Mouse (Mus musculus) bone marrow macrophage, adult 2 months (primary cell): ENCODE data around the gene Barhl2. TPM values are rescaled to one million over a fixed set of nuclear protein-coding genes. Genes with fewer than 3 reads are reported as not detected.

Experiments used
- H3K27ac ChIP-seq: 2 replicates; pipeline ENCODE4 v1.5.1; 2012; ENCODE audit warnings: low read depth, low read length; ENCODE audit not compliant: insufficient read depth
- H3K4me1 ChIP-seq: 2 replicates; pipeline ENCODE4 v1.6.1; 2012; ENCODE audit warnings: low read length; ENCODE audit not compliant: control insufficient read depth, insufficient read depth
- H3K4me3 ChIP-seq: 2 replicates; pipeline ENCODE4 v1.5.1; 2012; ENCODE audit warnings: mild to moderate bottlenecking, low read length, moderate library complexity; ENCODE audit not compliant: insufficient read depth
- CTCF ChIP-seq: IDR thresholded peaks from 2 replicates; pipeline ENCODE4 v1.5.1; 2012; ENCODE audit warnings: low read depth, mild to moderate bottlenecking, low read length, moderate library complexity
- POLR2A ChIP-seq: IDR thresholded peaks from 2 replicates; pipeline ENCODE4 v1.6.1; 2012; ENCODE audit warnings: mild to moderate bottlenecking, low read depth, low read length, borderline replicate concordance
- polyA plus RNA-seq: library from polyadenylated mRNA; stranded (reverse); fragments of >200 nt; gene quantifications from 2 replicates; pipeline ENCODE4 v1.2.4, GENCODE M21; 2012; ENCODE audit not compliant: missing spikeins, insufficient read depth, insufficient read length

Gene Barhl2
- polyA plus RNA-seq, 1 experiment: not detected

DNA sequence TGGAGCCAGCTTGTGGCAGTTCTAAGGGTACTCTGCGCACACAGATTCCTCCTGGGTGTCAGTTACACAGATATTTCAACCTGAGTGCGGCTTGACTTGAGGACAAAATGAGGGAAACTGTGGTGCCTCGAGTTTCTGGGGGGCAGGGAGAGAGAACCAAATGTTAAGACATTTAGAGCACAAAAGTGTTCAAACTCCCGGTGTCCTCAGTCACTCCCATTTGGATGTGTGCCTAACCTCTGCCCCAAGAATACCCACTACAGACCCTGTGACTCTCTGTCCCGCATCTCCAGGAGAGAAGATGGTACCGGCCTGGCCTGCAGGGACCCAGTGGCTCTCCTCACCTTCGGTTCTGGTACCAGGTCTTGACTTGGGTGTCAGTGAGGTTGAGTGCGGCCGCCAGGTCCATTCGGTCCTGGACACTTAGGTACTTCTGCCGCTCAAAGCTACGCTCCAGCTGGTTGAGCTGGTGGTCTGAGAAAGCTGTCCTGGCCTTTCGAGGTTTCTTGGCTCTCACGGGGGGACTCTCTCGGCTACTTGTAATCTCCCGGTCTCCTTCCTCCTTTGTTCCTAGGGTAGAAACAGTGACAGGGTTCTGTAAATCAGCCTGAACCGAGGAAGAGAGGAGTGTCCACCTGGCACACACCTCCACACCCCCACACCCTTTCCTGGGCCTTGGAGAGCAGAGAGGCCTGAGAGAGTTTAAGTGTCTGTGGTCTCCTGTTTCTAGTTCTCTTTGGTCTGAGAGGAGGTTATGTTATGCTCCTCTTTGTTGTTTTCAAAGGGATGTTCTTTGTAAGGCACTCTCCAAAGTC, 2.7 kb downstream of the Barhl2 start:
- H3K4me1 ChIP-seq: no peaks in the 10 kb centered on the region
- TF ChIP-seq POLR2A (no peak), CTCF (no peak)
- H3K27ac ChIP-seq: no peak overlapping the region

DNA sequence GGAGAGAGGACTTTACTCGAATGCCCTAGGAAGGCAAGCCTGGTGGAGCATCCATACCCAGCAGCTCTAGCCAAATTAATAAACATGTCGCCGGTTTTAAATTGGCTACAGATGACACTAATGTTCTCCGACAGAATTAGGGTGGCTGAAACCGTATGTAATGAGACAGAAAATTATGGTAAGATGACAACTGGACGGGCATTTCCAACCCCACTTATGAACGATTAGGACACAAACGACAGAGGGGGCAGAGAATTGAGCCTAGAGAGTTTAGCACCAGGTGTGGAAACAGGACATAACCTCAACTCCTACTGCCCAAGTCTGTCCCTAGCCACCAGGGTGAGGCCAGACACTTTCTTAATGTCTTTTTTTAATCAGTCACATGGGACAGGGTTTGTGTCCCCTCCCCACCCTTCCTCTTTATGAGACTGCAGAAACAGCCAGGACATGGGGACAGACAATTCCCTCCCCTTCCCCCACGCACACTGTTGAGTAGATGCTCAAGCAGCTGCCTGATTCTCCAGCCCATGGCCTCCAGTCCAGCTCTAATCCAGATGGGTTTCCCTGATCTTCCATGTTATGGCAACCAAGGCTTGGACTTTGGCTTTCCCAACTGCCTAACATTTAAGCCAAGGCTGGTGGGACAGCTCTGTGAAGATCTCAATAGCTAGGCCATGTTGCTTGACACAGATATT, 3.4 kb downstream of the Barhl2 start:
- H3K4me1 ChIP-seq: no peaks in the 10 kb centered on the region
- TF ChIP-seq CTCF (no peak), POLR2A (no peak)
- no peak overlapping the region for H3K27ac ChIP-seq
- H3K4me3 ChIP-seq: no peak overlapping the region

More for the DNA sequence above, 2.7 kb downstream of the Barhl2 start:
- H3K4me3 ChIP-seq: no peak overlapping the region

DNA sequence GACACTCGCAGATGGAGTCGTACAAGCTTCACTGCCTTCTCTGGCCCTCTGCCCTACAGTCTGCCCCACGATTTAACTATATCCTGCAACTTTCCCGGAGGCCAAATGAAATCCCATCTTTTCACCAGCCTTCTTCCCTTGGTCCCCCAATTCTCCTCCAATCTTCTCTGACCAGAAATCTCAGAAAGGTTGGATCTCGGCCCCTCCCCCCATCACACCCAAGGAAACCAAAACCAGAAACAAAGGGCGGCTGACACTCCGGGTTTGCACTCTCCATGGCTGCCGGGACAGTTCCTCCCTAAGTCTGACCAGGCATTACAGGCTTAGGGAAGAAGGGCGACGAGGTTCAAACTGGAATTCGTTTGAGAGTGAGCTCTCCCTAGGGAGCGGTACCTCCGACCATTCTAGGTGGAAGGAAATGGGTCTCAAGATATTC, 4.1 kb downstream of the Barhl2 start:
- Histone ChIP-seq H3K27ac (no peak overlapping the region), H3K4me1 (no peaks in the 10 kb centered on the region), H3K4me3 (no peak overlapping the region)
- TF ChIP-seq CTCF (no peak), POLR2A (no peak)

DNA sequence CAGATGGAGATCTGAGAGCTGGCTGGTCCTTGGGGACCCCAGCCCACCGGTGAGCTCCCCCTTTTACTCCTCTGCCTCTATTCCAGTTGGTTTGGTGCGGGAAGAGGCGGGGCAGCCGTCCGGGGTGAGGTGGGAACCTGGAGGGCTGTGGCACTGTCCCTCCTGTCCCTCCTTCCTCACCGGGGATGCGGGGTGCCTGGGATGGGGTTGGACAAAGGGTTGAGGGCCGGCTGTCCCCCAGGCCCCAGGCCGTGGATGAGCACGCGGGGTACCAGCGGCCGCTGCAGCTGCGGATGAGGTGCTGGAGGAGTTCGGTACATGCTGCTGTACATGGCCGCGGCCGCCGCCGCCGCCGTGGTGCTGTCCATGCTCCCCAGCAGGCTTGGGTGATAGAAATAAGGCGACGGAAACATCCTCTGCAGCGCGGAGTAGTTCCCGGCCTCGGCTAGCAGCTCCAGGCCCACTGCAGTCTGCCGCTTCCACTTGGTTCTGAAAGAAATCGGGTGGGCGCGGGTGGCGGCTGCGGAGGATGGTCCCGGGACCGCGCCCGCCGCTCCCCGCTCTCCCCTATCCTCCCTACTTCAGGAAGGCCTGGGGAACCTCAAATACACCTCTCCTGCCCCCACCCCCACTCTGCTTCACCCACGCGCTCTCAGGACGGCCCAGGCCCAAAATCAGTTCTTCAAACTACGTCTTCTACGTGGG, 4.6 kb downstream of the Barhl2 start:
- Histone ChIP-seq H3K27ac (no peak overlapping the region), H3K4me3 (no peak overlapping the region), H3K4me1 (no peaks in the 10 kb centered on the region)
- TF ChIP-seq POLR2A: no peak
- no peak for TF ChIP-seq CTCF

DNA sequence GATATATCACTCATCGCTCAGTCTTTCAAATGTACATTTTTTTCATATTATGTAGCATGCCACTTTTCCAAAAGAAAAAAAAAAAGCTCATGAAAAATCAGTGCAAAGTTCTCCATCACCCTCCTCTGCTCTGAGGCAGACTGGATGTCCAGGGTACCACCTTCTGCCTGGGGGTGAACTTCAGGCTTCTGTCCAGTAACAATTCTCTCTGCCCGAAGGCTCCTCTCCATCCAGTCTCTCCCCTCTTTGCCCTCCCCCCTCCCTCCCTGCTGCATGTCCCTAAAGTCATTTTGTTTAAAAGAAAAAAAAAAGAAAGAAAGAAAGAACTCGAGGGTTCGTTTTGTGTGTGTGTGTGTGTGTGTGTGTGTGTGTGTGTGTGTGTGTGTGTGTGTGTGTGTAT, 5.3 kb downstream of the Barhl2 start:
- Histone ChIP-seq H3K4me1 (no peaks in the 10 kb centered on the region), H3K27ac (no peak overlapping the region), H3K4me3 (no peak overlapping the region)
- TF ChIP-seq CTCF: no peak
- TF ChIP-seq POLR2A: no peak

DNA sequence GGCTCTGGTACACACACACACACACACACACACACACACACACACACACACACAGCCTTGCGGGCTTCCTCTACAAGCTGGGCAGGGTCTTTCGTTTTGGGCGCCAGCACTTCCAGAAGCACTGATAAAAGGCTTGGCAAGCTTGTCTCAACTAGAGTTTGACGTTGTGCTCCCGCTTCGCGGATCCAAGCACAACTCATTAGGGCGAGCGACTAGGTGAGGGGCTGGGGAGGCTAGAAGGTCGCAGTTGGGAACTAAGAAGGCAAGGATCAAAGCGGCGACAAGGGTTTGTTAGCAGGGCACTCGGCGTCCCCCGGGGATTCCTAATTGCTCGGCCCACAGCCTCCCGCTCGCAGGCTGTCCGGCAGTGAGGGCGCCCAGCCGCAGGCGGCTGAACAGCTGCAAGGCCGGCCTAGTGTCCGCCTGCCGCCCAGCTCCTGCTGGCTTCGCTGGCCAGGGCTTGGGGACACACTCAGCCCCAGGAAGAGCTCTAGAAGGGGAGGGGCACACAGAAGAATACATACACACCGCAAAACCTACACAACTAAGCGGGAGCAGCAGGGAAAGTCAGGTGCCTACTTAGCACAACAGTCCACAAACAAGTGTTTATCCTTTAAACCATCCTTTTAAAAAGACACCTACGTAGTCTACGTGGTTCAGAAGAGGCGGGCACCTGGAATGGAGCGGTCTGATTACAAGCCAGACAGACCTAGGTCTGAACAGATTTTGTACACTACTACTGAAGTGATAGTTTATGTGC, 6.1 kb downstream of the Barhl2 start:
- Histone ChIP-seq H3K4me3 (no peak overlapping the region), H3K4me1 (no peaks in the 10 kb centered on the region), H3K27ac (no peak overlapping the region)
- TF ChIP-seq POLR2A: no peak
- TF ChIP-seq CTCF: no peak

DNA sequence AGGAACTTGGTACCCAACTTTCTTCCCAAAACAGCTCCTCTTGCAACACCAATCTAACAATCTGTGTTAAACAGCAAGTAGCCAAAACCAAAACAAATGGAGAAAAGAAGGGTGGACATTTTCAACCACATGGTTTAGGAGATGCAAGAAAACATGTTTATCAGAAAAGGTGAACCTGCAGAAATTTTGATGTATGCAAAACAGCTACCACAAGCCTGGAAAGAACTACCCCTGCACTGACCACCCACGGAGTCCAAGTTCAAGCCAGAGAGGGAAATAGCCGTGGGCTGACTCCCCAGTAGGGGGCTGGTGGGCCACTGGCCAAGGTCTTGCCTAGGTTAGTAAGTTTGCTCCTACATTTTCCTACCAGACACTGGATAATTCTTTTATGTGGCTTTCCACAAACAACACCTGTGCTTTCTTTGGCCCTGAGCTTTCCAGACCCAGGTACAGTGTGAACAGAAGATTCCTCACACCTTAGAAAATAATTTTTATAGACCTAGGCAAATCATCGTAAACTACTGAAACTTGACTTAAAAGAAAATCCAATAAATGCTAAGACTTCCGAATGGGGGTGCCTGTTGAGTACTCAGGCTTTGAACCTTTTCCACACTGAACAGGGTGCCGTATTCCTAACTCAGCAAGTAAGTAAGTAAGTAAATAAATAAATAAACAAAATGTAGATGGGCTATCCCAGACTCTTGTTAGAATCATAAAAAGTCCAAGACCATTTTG, 7.4 kb downstream of the Barhl2 start:
- Histone ChIP-seq H3K27ac (no peak overlapping the region), H3K4me3 (no peak overlapping the region), H3K4me1 (no peaks in the 10 kb centered on the region)
- TF ChIP-seq POLR2A (no peak), CTCF (no peak)

DNA sequence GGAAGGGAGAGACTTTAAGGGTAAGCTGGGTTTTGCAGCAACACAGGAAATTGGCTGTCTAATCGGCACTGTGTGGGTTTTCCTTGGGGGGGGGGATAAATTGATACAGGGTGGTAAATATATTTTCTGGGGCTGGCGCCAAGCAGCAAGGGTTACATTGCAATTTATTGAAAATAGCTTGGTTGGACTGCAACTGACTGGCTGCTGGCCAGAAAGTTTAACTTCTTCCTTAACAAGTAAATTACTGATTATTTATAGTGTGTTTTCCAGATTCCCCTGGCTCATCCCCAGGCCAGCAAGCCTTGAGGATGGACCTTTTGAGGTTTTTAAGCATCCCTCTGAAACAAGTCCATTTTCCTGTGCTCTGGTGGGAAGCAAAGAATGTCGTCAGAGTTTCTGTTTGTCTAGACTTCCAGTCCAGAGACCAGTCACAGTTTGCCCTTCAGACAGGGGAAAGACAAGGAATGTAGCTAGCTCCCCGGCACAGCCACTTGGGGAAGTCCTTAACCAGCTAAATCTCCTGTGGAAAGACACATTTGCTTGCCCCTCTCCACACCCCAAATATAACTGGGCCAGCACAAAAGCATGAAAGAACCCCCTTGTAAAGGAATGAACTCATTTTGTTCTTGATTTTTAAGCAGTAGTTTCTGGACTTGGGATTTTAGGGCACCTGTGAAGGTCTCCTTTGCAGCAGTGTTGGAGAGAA, 8.1 kb downstream of the Barhl2 start:
- Histone ChIP-seq H3K4me3 (no peak overlapping the region), H3K27ac (no peak overlapping the region), H3K4me1 (no peaks in the 10 kb centered on the region)
- TF ChIP-seq POLR2A (no peak), CTCF (no peak)

DNA sequence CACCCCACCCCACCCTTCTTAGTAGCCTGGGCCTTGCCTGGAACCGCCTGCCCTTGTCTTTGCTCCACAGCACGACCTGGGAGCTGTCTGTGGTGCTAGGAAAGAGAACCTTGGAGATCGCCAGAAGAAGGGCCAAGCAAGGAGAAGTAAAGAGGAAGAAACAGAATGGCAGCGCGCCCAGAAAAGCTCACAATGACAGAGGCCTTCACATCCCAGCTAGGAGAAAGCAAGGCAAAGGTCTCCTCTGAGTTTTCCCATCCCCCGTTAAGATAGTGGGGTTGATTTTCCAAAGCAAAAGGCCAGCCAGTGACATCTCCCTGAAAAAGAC, 9.2 kb downstream of the Barhl2 start:
- H3K27ac ChIP-seq: no peak overlapping the region
- H3K4me3 ChIP-seq: no peak overlapping the region
- H3K4me1 ChIP-seq: no peaks in the 10 kb centered on the region
- TF ChIP-seq POLR2A: no peak
- no peak for TF ChIP-seq CTCF
